Mouse (Mus musculus) urinary bladder, postnatal 25 days (tissue): Measurements from ENCODE around the gene Calhm2.
"Not testable (repeated sequence)": the region's sequence is repeated elsewhere in the genome, so short reads cannot be mapped to it uniquely, and the experiment has no call there.

Source experiments
- DNase-seq: peaks from one replicate; pipeline ENCODE4 v3.0.0; 2022; ENCODE audit warnings: low spot score

Calhm2 gene

DNA sequence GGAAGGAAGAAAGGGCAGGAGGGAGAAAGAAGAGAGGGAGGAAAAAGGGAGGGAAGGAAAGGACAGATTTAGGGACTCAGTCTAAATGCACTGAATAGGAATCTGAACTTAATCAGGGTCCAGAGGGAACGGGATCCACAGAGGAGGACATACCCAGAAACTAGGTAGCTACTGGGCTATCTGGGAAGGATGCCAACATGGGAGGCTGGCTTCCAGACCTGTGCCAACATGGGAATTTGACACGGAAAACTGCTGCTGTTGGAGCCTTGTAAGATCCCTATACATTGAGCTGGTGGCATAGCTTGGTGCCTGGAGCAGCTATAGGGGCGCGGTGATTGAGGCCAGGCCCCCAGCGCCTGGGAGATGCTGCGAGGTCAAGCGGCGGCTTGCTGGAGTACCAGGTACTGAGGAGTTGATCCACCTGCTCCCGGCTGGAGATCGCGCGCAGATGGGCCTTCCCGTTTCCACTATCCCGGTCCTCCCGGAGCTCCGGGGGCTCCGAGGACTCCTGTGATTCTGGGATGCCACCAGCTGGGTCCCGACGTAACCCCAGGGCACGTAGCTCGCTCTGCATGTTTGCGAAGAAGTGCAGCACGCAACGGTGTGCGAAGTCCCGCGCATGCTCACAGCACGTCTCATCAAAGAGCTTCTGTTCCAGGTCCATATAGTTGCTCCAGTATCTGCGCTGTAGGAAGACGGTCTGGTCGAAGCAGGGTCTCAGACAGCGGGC is 13.4 kb upstream of the Calhm2 start:
- DNase-seq: no peak

DNA sequence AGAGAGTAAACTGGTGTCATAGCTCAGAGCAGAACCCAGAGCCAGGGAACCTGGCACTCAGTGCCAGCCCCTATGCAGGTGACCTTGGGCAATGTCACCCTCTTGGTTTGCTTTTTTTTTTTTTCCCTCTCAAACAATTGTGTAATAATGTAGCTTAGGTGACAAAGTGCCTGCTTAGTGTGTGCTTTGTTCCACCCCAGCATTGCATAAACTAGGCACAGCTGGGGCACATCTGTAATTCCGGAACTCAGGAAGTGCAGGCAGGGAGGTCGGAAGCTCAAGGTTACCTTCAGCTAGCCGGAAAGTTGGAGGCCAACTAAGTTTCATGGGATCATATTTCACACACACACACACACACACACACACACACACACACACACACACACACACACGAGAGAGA is 11.8 kb upstream of the Calhm2 start:
- DNase-seq: no peak

DNA sequence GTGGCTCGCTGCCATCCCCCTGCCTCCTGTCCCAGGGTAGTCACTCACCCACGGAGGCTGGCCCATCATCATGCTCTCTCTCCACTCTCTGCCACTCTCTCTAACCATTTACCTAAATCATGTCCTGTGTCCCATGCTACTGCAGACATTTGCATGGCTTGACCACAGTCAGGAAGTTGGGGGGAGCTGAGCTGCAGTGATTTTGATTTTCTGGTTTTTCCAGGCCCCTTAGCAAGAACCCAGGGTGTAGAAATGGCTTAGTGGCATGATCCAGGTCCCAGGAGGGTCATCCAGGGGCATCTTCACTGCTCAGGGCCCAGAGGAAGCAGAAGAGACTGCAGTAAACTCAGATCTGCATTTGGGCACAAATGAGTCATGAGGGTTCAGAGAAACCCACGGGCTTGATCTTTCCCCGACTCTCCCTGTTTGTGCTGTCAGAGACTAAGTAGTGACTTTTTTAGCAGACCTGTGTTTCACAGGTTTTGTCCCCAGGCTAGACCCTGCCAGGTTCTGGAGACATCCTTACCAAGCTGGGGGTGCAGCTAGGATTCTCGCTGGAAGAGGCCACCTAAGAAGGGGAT is 10.3 kb upstream of the Calhm2 start:
- DNase-seq: no peak

DNA sequence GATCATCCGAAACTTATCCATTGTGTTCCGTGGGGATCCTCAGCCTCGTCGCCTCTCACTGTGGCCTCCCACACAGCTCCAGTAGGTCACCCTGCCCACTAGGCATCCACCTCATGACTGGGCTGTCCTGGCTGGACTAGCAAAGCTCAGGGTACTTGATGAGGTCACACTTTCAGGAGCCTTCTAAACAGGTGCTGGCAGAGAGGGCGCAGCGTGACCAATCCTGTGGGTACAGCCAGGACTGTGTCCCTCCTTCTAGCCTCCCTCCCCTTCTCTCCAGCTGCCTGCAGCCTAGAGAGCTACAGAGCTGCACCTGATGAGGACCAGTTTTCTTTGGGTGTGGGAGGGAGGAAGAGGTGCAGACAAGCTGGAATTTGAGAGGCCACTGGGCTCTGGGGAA is 6.1 kb upstream of the Calhm2 start, which contains the start of gene Calhm1:
Gene Calhm1, minus strand, starts transcription at position 101 of the 400 bp plus-strand sequence.
- no peak for DNase-seq

DNA sequence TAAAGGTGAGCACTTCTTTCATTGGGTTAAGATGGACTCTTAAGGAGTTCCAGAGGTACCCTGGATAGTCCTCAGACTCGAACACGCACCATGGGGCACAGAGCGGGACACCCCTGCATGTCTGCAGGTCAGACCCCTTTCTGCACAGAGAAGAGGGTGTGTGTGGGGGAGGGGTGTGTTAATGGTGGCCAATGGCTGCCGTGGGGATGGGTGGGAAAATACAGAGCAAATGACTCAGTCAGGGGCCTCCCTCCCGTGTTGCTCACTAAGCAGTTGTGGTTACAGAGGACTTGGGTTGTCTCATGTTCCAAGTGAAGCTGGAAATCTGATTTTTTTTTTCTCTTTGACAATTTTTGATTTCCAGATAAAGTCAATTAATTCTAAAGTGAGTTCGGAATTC is 4.3 kb upstream of the Calhm2 start:
- DNase-seq: no peak

DNA sequence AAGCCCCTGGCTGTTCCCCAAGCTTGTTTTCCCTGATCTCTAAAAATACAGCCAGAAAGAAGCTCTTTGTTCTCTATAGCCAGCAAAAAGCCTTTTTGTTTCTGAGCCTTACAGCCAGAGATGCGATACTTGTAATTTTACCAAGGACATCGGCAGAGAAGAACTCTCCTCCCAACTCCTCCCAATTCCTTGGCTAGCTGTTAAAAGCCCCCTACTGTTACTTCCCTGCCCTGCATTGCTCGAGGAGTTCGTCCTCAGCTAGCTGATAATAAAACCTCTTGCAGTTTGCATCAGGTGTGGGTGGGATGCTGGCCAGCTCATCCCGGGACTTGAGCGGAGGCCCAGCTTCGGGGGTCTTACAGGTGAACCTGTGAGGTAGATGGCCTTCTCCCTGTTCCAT is 1.5 kb upstream of the Calhm2 start:
- not testable (repeated sequence) for DNase-seq

DNA sequence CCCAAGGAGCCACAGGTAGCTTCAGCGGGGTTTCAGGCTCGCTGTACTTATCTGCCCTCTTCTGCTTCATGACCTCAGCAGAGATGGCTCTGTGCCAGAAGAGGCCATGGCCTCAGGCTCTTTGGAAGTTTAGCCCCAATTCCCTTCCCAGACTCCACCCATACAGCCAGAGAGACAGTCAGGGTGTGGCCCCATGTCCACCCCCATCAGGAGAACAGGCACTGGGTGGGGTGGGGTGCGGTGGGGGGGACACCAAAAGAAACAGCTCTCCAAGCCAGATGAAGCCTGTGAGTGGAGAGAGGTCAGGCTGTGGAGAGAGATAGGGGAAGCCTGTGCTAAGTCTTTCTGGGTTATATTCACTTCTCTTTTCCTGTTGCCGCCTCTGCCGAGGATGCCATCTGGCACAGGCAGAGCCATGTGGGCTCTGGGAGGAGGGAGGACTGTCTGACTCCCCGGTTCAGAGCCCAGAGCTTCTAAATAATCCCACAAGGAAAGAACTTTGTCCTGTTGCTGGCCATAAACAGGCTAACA is 978 bp downstream of the Calhm2 start:
- peak; percentile 33 for DNase-seq

DNA sequence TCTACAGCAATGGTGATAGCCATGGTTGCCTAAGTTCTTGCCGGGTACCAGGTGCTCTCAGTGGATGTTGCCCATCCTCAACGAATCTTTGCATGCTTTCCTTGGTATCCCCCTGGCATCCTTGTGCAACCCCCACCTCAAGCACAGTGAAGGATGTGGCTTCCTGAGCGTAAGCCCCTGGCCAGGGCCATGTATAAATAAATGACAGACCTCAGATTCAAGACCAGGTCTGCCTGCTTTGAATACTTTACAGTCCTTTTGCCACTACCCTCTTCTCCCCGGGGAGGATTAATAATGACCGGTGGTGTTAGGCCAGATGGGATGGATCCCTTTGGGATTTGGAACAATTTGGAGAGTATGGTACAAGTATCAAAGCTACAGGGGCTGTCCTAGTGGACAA is 1.9 kb downstream of the Calhm2 start:
- DNase-seq: no peak

DNA sequence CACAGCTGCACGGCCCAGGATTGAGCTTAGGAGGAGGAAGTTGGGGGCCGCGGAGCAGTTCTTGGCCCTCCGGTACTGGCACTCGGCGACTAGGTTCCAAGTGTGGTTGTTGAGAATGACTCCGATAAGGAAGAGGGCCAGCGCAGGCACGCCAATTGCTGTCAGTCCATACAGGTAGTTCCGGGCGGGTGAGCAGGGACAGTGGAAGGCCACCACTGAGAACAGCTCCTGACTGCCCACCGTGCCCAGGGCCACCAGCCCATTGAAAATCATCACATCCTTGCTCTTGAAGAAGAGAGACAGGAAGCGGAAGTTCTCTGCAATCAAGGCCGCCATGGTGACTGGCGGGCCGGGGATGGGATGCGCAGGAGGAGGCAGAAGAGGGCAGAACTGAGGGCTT is 2.5 kb downstream of the Calhm2 start:
- no peak for DNase-seq

DNA sequence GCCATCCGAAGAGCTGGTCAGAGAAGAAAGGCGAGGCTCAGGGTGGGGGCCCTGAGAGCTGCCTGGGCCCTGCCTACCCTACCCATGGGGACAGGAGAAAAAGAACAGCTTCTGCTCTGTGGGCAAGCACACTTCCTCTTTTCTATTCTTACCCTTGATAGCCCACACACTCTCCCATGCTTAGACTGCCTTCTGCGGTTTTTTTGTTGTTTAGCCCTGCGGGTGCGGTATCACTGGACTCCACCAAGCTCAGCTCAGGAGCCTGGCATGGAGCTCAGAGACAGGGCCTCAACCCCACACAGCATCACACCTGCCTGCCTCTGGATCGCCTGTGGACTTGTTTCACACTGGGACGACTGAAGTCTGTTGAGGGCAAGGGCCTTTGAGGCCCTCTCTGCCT is 4.9 kb downstream of the Calhm2 start:
- no peak for DNase-seq

DNA sequence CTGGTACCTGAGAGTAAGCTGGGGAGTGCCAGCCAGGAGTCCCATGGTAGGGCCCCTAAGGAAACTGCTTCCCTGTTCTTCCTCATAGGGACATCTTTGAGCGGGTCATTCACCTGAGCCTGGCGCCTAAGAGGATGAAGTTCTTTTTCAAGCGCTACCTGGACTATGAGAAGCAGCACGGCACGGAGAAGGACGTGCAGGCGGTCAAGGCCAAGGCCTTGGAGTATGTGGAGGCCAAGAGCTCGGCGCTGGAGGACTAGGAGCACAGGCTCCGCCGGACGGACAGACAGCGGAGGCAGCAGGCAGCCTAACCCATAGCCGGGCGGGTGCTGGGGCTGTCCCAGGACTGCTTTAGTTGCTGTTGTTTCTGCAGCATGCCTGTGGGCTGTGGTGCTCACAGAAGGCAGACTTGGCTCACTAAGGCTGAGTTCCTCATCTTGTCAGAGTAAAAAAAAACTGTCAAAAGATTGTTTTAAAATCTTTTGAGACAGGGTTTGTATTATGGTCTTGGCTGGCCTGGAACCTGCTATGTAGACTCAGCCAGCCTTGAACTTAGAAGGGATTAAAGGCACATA is 7.5 kb downstream of the Calhm2 start:
- no peak for DNase-seq

DNA sequence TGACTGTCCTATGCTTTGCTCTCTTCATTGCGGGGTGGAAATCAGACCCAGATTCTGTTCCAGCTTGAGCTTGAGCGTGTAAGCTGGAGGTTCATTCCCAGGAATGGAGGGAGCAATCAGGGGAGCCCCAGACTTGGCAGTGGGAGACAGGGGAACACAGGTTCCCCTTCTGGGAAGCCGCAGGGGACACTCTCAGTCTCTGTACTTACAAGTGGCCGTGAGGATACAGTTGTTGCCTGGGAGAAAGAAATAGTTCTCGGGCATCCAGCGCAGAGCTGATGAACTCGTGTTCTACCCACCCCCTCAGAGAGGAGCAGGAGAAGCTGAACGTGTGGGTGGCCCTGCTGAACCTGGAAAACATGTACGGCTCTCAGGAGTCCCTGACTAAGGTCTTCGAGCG is 9.3 kb downstream of the Calhm2 start:
- DNase-seq: no peak

DNA sequence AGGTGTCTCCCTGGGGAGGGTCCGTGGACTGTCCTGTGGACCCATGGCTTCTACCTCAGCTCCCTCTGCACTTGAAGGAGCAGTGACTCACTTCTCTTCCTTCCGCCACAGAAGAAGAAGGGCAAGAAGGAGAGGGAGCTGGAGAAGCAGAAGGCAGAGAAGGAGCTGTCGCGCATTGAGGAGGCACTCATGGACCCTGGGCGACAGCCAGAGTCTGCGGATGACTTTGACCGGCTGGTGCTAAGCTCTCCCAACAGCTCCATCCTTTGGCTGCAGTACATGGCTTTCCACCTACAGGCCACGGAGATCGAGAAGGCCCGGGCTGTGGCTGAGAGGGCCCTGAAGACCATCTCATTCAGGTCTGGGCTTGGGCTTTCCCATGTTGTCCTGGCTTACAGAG is 9.9 kb downstream of the Calhm2 start:
- no peak for DNase-seq

DNA sequence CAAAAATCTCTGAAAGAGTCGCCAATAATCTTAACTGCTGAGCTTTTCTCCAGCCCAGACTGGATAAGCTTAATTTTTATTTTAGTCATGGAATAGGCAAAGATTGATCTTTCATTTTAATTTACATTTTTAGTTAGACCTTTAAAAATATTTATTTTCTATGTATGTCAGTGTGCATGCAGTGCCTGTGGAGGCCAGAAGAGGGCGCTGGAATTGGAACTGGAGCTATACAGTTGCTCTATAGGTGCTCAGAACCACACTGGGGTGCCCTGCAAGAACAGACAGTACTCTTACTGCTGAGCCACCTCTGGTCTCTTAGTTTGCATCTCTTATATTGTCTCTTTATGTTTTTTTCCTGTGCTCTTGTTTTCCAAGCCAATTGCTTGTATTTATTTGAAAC is 15.3 kb downstream of the Calhm2 start:
- DNase-seq: no peak

DNA sequence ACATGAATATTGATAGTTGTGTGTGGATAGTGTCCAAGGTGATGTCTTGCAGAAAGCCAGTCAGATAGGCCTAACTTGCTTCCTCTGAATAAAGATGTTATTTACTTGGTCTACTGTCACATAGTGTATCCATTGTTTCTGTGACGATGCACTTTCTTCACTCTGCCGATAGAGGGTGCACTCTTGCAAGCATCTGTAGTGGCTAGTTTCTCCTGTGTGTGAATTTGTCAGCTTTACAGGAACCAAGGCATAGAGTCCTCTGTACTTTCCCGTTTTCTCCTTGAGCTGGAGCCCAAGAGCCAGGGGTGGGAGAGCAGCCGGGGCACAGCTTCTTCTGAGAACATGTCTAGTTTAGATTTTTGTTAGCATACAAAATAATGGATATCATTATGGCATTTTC is 17.0 kb downstream of the Calhm2 start:
- no peak for DNase-seq

DNA sequence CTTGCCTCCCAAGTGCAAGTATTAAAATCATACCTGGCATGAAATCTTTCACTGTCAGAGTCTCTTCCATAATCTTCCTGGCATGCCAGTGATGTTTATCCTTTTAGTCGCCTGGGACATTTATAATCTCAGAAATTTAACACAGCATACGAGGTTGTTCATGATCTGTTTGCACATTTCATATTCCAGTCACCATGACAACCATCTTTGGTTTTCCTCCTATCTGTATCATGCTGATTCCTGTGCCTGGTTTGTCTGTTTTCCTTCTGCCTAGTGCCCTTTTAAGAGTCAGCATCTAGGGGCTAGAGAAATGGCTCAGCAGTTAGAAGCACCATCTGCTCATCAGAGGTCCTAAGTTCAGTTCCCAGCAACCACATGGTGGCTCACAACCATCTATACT is 19.5 kb downstream of the Calhm2 start:
- no peak for DNase-seq

DNA sequence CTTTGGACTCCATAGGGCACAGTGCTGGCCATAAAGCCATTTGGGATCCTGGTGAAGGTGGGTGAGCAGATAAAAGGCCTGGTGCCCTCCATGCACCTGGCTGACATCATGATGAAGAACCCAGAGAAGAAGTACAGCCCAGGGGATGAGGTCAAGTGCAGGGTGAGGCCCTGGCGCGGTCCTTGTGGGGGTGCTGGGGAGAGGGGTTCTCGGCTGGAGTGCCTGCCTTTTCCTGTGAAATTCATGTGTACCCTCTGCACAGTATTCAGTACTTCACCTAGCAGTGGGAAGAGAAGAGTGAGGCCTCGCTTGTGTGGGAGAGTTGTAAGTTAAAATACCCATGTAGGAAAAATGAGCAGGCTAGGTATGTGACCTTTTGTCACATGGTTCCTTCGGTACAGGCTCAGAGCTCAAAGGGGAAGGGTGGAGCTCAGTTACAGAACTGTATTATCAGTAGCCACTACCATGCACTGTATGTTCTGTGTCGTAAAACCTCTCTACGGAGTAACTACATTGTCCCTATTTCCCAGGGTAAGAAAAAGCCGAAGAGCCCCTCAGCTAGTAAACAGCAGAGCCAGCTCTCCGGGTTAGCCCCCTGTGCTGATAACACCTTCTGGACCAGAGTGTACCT is 33.3 kb downstream of the Calhm2 start:
- no peak for DNase-seq

DNA sequence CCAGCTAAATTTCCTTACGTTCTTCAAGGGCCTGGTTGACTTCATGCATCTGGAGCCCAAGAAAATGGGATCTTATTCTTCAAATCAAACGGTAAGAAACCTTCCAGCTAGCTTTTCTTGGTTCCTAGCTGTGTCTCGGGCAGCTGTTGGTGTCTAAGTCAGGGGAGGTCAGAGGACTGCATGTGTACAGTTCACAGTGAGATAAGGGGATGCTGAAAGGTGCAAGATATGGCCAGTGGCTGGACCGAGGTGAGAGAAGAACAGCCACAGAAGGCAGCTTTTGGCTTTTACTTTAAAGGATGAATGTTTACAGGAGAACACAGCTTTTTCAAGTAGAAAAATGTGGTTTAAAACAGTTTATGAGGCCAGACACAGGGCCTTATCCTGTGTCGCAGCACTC is 37.0 kb downstream of the Calhm2 start:
- no peak for DNase-seq

DNA sequence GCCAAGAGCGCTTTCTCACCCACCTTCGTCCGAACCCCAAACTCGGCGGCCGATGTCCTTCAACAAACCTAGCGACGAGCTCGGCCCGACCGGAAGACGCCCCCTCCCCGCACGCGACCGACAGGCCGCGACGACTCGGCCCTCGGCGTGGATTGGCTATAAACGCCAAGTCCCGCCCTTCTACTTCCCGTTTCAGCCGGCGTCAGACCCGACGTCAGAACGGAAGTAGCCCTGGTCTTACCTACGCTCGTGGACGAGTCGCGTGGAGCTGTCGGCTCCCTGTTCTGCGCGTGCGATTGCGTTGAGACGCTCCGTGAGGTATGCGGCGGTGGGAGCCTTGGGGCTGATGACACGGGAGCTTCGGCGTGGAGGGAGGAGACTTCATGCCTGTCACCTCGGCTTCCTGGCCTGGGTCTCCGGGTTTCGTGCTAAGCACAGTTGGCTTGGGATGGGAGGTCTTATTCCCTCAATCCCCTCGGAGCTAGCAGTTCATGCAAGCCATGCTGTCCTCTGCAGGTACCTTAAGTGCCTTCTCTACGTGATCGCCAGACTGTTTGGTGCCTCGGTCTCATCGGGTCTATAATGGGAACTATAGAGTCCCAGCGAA is 47.4 kb downstream of the Calhm2 start, which contains the start of the genes Usmg5 and Pdcd11:
Gene Usmg5, minus strand, starts transcription at position 98 of the 607 bp plus-strand sequence.
Gene Pdcd11, plus strand, starts transcription at position 219 of the 607 bp plus-strand sequence.
- peak; percentile 94 for DNase-seq

DNA sequence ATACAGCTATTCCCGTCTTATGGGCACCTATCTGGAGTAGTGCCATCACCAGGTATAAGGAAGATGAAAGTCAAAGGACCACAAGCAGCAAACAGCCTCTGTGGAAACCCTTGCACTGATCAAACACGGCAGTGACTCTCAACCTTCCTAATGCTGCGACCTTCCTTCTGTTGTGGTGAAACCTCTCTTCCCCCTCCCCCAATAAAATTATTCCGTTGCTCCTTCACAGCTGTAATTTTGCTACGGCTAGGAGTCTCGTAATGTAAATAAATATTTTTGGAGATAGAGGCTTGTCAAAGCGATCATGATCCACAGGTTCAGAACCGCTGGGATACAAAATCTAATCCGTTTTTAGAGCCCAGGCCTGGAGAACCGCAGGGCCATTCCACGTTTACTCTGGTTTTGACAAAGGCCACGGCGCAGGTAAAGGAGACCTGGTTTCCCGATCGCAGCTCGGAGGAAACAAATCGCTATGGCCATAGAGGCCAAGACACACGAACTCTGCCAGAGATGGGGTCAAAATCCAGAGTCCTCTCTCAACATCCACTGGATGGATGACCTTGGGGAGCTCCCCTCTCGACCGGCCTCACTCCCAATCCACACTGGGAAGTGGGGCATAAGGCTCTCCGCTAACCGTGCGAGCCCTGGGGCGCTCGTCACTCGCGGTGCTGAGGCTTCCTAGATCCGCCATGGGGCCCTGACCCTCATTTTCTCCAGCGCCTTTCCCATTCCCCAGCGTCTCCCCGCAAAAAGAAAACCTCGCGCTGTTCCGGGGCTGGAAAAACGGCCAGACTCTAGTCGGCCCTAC is 48.2 kb downstream of the Calhm2 start:
- no peak for DNase-seq

DNA sequence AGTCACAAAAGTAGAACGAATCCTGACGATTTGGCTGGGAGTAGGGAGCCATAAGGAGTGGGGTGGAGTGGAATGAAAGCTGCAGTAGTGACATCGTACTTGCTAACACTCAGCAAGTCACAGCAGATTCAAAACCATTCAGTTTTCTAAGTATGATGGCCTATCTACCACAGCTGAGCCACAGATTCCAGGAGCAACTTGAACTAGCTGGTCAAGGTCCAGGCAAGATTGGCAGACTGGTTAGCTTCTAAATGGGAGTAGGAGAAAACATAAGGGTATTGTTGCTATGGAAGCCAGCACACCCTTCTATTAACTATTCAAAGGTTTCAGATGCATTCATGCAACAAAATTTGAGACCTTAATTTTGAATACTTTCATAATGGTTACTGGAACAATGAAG is 49.9 kb downstream of the Calhm2 start:
- DNase-seq: no peak
